Mouse (Mus musculus): ENCODE measurements around the gene Sf3b1.

DNA sequence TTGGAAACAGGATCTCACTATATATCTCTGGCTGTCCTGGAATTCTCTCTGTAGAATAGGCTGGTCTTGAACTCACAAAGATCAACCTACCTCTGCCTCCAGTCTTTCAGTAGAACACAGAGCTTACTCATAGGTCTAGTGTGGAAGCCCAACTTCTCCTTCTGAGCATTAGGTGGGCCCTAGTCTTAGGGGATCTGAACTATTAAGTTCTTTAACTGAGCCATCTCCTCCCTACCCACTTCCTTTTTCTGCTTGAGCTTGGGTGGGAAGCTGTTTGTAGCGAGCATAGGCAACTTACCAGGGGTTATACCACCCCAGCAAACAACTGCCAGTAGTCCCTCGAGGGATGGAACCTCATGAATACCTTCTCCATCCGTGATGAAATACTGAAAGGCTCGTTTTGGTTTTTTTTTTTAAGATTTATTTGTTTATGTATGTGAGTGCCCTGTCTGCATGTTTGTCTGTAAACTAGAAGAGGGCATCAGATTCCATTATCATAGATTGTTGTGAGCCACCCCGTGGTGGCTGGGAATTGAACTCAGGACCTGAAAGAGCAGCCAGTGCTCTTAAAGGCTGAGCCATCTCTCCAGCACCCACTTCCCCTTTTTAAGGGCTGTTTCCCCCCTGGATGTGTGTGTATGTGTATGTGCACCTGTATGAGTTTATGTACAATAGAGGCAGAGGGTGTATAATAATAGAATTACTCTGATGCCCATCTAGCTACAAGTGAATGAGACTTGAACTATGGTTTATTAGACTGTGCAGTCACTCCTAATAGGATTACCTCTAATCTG is 28.2 kb upstream of the Sf3b1 start:
- TF ChIP-seq GATA1 (IDR thresholded peaks at IDR 0.05; ENCODE audit: low read length) (no peak), TAL1 (IDR thresholded peaks at IDR 0.05; ENCODE audit: low read length) (no peak)
